Mouse (Mus musculus): Measurements from ENCODE around the gene Tacstd2.

DNA sequence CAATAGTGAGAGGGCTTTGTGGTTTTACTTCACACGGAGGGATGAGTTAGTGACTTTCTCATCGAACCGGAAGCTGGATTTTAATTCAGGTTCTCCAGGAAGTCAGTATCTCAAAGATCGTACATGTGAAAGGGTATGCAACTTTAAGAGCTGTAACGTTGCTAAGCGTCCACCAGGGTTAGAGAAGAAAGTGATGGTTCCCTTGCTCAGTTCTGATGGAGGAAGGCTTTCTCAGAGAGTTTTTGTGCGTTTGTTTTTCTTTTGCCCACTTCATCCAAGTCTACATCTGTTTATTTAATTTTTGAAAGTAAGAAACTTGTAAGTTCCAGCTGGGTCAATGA lies 3.8 kb downstream of the Tacstd2 start:
- TF ChIP-seq EP300 (IDR thresholded peaks at IDR 0.05; ENCODE audit: insufficient read depth, low read depth, low read length) (no peak), CTCF (IDR thresholded peaks at IDR 0.05) (no peak)

All from heart, adult 2 months (tissue).